Mouse (Mus musculus) neural tube, embryonic 13.5 days (tissue): ENCODE measurements around the gene Gm45234. TPM values are rescaled to one million over a fixed set of nuclear protein-coding genes. Genes with fewer than 3 reads are reported as not detected.
A peak's percentile ranks its signal among the peaks of the same experiment; 100 is the strongest.

Source experiments
- ATAC-seq: fragments of 200-750 bp; cut with Nextera tagmentation; 2 replicates; pipeline ENCODE4 v1.8.0; 2017; ENCODE audit warnings: low read depth, mild to moderate bottlenecking, moderate TSS enrichment, moderate library complexity
- H3K27ac ChIP-seq: fragments of 300-500 bp; sonication (generic); replicated peaks from 2 replicates; pipeline ENCODE4 v1.5.1; 2015; ENCODE audit warnings: moderate library complexity, mild to moderate bottlenecking, inconsistent platforms
- H3K27me3 ChIP-seq: fragments of 300-500 bp; sonication (generic); 2 replicates; pipeline ENCODE4 v1.6.1; 2015; ENCODE audit warnings: mild to moderate bottlenecking, inconsistent platforms
- H3K36me3 ChIP-seq: fragments of 300-500 bp; sonication (generic); 2 replicates; pipeline ENCODE4 v1.6.1; 2015; ENCODE audit warnings: mild to moderate bottlenecking, inconsistent platforms
- H3K4me1 ChIP-seq: fragments of 300-500 bp; sonication (generic); replicated peaks from 2 replicates; pipeline ENCODE4 v1.6.1; 2015; ENCODE audit warnings: inconsistent platforms
- H3K4me2 ChIP-seq: fragments of 300-500 bp; sonication (generic); 2 replicates; pipeline ENCODE4 v1.6.1; 2015; ENCODE audit warnings: inconsistent platforms, mild to moderate bottlenecking, moderate library complexity
- H3K4me3 ChIP-seq: fragments of 300-500 bp; sonication (generic); 2 replicates; pipeline ENCODE4 v1.5.1; 2015; ENCODE audit warnings: mild to moderate bottlenecking, inconsistent platforms
- H3K9ac ChIP-seq: fragments of 300-500 bp; sonication (generic); 2 replicates; pipeline ENCODE4 v1.6.1; 2015; ENCODE audit warnings: moderate library complexity, mild to moderate bottlenecking, inconsistent platforms
- H3K9me3 ChIP-seq: fragments of 300-500 bp; sonication (generic); 2 replicates; pipeline ENCODE4 v1.6.1; 2016; ENCODE audit warnings: inconsistent platforms
- WGBS: fragments of 180-500 bp; shearing (Covaris S2); methylation state at CpG from one replicate; pipeline ENCODE4 v1.1.7; 2015; 5-methylcytosine and 5-hydroxymethylcytosine counted together
- polyA plus RNA-seq: library from polyadenylated mRNA; unstranded; fragments of >200 nt; fragmentation: Nextera tagmentation; extraction: Ambion mirVana; gene quantifications from 2 replicates; pipeline ENCODE4 v1.2.1, GENCODE M21; 2015

Gm45234 gene
- polyA plus RNA-seq, 1 experiment from 2014 or later, result not detected

DNA sequence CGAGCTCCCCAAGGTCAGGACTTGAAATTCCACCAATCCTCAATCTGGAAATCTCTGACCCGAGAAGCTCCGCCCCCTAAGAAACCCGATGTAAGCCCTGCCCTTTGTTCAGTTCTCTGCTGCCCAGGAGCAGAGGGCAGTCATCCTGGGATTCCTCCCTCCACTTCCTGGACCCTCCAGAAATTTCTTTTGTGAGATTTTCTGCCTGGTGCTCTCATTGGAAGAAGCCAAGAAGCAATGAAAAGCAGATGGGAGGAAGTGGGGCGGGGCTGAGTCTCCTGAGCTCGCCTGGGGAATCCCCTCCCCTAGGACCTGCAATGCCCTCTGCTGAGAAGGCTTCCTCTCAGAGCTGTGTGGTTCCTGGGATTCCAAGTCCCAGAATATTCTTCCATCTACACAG lies 26.6 kb upstream of the Gm45234 start:
- no peaks in the 10 kb centered on the region for H3K9me3 ChIP-seq
- H3K36me3 ChIP-seq, result no peaks in the 10 kb centered on the region
- WGBS, result 24% methylated on average over 6 of the region's 6 CpGs
- peaks cover 17% of the 10 kb centered on the region for H3K4me1 ChIP-seq
- H3K4me3 ChIP-seq, result no peak overlapping the region; the same call in 1 of the 2 replicates
- H3K9ac ChIP-seq, result no peak overlapping the region
- ATAC-seq, result no peak
- 0 out of 2 replicates have a peak overlapping the region, but pooled peaks have one; percentile 13 for H3K4me2 ChIP-seq
- no peak overlapping the region for H3K27ac ChIP-seq
- H3K27me3 ChIP-seq, result peaks cover 11% of the 10 kb centered on the region; the same call in 1 of the 2 replicates

- Histone ChIP-seq H3K4me3 (no peak overlapping the region), H3K9ac (no peak overlapping the region), H3K36me3 (no peaks in the 10 kb centered on the region), H3K27ac (no peak overlapping the region), H3K4me2 (no peak overlapping the region), H3K27me3 (peaks cover 11% of the 10 kb centered on the region; the same call in 1 of the 2 replicates), H3K4me1 (peaks cover 17% of the 10 kb centered on the region), H3K9me3 (no peaks in the 10 kb centered on the region)
- WGBS, result 88% methylated on average over 7 of the region's 7 CpGs
- no peak for ATAC-seq
These were observed 25.1 kb upstream of the Gm45234 start for GRCm38 (mm10) chr6:124780917-124781316.

- H3K9ac ChIP-seq, result peak overlapping the region; percentile 51
- H3K36me3 ChIP-seq, result no peaks in the 10 kb centered on the region
- peaks cover 17% of the 10 kb centered on the region for H3K4me1 ChIP-seq
- ATAC-seq, result peak; percentile 36; the same call in 1 of the 2 replicates
- 3% methylated on average over 10 of the region's 10 CpGs for WGBS
- H3K27ac ChIP-seq, result no peak overlapping the region
- no peaks in the 10 kb centered on the region for H3K9me3 ChIP-seq
- peaks cover 11% of the 10 kb centered on the region; the same call in 1 of the 2 replicates for H3K27me3 ChIP-seq
- H3K4me3 ChIP-seq, result peak overlapping the region; percentile 35
- peak overlapping the region; percentile 60 for H3K4me2 ChIP-seq
These were observed 24.2 kb upstream of the Gm45234 start for GRCm38 (mm10) chr6:124779984-124780416.

DNA sequence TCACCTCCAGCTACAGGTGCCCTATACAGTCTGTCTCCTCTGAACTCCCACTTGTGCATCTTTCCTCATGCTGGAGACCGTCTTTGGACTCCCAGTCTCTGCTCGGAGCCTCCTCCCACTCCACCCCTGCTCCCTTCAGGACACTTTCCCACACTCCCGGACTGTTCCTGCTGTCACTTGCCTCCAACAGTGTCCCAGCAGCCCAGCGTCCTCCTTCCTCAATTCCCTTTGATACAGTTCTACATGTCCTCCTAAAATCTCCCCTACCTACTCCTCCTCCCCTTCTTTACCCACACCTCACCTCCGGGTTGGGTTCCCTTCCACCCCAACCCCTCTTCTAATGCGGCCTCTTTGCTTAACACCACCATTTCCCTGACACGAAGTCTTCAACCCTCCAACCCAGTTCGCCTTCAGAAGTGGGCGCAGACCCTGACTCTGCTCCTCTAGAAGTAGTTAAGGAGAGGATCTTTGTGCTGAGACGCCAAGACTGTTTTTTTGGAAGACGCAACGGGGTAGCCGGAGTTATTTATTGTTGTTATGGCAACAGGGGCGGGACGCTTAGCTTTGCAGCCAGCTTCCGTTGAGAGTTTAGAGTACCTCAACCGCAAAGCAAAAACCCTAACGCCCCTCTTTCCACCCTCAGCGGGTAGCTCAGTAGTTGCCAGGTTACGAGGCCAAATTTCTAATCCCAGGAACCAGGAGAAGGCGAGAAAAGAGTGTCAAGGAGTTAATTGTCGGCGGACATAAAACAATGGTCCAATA lies 23.6 kb upstream of the Gm45234 start, which contains the start of gene Lrrc23:
TSS of gene Lrrc23 (minus strand) at position 506 of the 762 bp plus-strand sequence.
- Histone ChIP-seq H3K27me3 (peaks cover 11% of the 10 kb centered on the region; the same call in 1 of the 2 replicates), H3K4me2 (peak within 1 kb of the TSS; percentile 60), H3K36me3 (no peaks in the 10 kb centered on the region), H3K4me3 (peak within 1 kb of the TSS; percentile 35), H3K4me1 (peaks cover 17% of the 10 kb centered on the region), H3K9ac (peak within 1 kb of the TSS; percentile 51), H3K9me3 (no peaks in the 10 kb centered on the region), H3K27ac (no peak within 1 kb of the TSS)
- WGBS, result 2% methylated on average over 23 of the region's 23 CpGs
- ATAC-seq, result peak; percentile 47; the same call in 1 of the 2 replicates

DNA sequence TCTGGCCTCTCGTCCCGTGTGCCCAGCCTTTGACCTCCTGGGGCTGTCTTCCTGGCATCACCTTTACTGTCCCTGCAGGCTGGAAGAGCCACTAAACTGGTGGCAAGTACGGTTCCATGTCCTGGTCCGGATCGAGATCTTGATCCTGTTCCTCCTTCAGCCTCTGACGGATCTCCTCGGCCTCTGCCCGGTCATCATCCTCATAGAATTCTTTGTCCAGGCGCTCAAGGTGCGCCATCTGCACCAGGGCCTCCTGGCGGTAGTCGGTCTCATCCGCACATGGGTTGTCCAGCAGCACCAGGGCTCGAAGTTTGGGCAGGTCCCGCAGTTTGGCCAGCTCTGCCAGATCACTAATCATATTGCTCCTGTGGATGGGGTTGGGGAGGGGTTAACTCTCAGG lies 14.7 kb upstream of the Gm45234 start:
- Histone ChIP-seq H3K27ac (no peak overlapping the region), H3K4me1 (peaks cover 28% of the 10 kb centered on the region), H3K36me3 (no peaks in the 10 kb centered on the region), H3K27me3 (peaks cover 11% of the 10 kb centered on the region; the same call in 1 of the 2 replicates), H3K9me3 (no peaks in the 10 kb centered on the region), H3K9ac (no peak overlapping the region), H3K4me2 (no peak overlapping the region), H3K4me3 (no peak overlapping the region)
- ATAC-seq, result no peak
- WGBS, result 88% methylated on average over 15 of the region's 15 CpGs

- ATAC-seq, result peak; percentile 16; the same call in 1 of the 2 replicates
- 62% methylated on average over 7 of the region's 7 CpGs for WGBS
These were observed 14.2 kb upstream of the Gm45234 start for GRCm38 (mm10) chr6:124770013-124770412.

GRCm38 (mm10) chr6:124769101-124769765 lies 13.4 kb upstream of the Gm45234 start, which contains the start of gene Eno2:
Gene Eno2 (minus strand): TSS chr6:124769673.
- Histone ChIP-seq H3K4me3 (peak within 1 kb of the TSS; percentile 53), H3K27ac (peak within 1 kb of the TSS; percentile 70), H3K36me3 (no peaks in the 10 kb centered on the region), H3K4me2 (peak within 1 kb of the TSS; percentile 81), H3K9ac (peak within 1 kb of the TSS; percentile 82), H3K9me3 (no peaks in the 10 kb centered on the region), H3K4me1 (peaks cover 28% of the 10 kb centered on the region), H3K27me3 (peaks cover 11% of the 10 kb centered on the region; the same call in 1 of the 2 replicates)
- under 1% methylated on average over 54 of the region's 54 CpGs for WGBS
- peak; percentile 85 for ATAC-seq

More at GRCm38 (mm10) chr6:124770013-124770412, 14.2 kb upstream of the Gm45234 start:
- H3K27ac ChIP-seq, result peak overlapping the region; percentile 70
- H3K4me3 ChIP-seq, result peak overlapping the region; percentile 53
- no peaks in the 10 kb centered on the region for H3K36me3 ChIP-seq
- H3K4me2 ChIP-seq, result peak overlapping the region; percentile 81
- no peaks in the 10 kb centered on the region for H3K9me3 ChIP-seq
- H3K9ac ChIP-seq, result peak overlapping the region; percentile 82
- H3K27me3 ChIP-seq, result peaks cover 11% of the 10 kb centered on the region; the same call in 1 of the 2 replicates
- peaks cover 28% of the 10 kb centered on the region for H3K4me1 ChIP-seq

DNA sequence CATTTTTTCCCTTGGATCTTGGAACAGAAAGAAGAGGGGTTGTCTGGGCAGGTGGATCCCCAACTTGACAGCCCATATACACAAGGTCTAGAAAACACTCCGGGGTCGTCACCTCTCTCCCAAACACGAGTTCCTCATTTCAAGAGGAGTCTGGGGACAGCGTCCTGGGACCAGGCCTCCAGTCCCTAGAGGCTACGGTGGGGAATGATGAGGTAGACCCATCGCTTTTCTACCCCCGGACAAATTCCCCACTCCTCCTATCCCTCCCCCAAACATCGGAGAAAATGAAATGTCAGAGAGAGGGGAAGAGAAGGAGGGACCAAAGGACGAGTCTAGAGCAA lies 12.9 kb upstream of the Gm45234 start:
- Histone ChIP-seq H3K27ac (peak overlapping the region; percentile 70), H3K9ac (peak overlapping the region; percentile 82), H3K27me3 (peaks cover 11% of the 10 kb centered on the region; the same call in 1 of the 2 replicates), H3K9me3 (no peaks in the 10 kb centered on the region), H3K36me3 (no peaks in the 10 kb centered on the region), H3K4me2 (peak overlapping the region; percentile 81), H3K4me3 (peak overlapping the region; percentile 53), H3K4me1 (peaks cover 28% of the 10 kb centered on the region)
- WGBS, result 3% methylated on average over 9 of the region's 9 CpGs
- ATAC-seq, result no peak

GRCm38 (mm10) chr6:124767920-124768703 lies 12.3 kb upstream of the Gm45234 start:
- no peak; the same call in 1 of the 2 replicates for ATAC-seq

DNA sequence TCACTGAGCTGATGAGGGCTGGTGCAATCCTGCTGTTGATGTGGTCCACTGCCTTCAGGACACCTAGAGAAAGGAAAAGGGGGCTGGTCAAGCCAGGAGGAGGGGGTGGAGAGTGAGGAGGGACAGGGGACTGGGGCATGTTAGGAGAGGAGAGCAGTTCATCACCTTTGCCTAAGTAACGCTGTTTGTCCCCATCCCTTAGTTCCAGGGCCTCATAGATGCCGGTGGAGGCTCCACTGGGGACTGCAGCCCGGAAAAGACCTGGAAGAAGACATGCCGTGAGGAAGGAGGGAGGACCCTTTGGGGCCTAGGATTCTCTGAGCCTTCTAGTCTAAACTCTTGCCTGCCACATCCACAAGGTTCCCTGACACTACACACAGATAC lies 11.7 kb upstream of the Gm45234 start:
- peak overlapping the region; percentile 81 for H3K4me2 ChIP-seq
- 40% methylated on average over 4 of the region's 4 CpGs for WGBS
- ATAC-seq, result no peak
- H3K9ac ChIP-seq, result peak overlapping the region; percentile 82; the same call in 1 of the 2 replicates
- peak overlapping the region; percentile 53; the same call in 1 of the 2 replicates for H3K4me3 ChIP-seq
- H3K27ac ChIP-seq, result 0 out of 2 replicates have a peak overlapping the region, but pooled peaks have one; percentile 28
- H3K4me1 ChIP-seq, result peaks cover 28% of the 10 kb centered on the region
- no peaks in the 10 kb centered on the region for H3K9me3 ChIP-seq
- peaks cover 17% of the 10 kb centered on the region; the same call in 1 of the 2 replicates for H3K27me3 ChIP-seq
- 0 out of 2 replicates have a peak, but pooled peaks cover 3% of the 10 kb centered on the region for H3K36me3 ChIP-seq

More at GRCm38 (mm10) chr6:124767920-124768703, 12.3 kb upstream of the Gm45234 start:
- WGBS, result 27% methylated on average over 19 of the region's 19 CpGs
- H3K9me3 ChIP-seq, result no peaks in the 10 kb centered on the region
- H3K4me1 ChIP-seq, result peaks cover 28% of the 10 kb centered on the region
- H3K4me2 ChIP-seq, result peak overlapping the region; percentile 81
- peak overlapping the region; percentile 82 for H3K9ac ChIP-seq
- peak overlapping the region; percentile 53 for H3K4me3 ChIP-seq
- H3K27ac ChIP-seq, result 0 out of 2 replicates have a peak overlapping the region, but pooled peaks have one; percentile 28
- no peaks in the 10 kb centered on the region for H3K36me3 ChIP-seq
- peaks cover 11% of the 10 kb centered on the region; the same call in 1 of the 2 replicates for H3K27me3 ChIP-seq

- no peak overlapping the region for H3K9ac ChIP-seq
- H3K4me1 ChIP-seq, result peaks cover 28% of the 10 kb centered on the region
- H3K4me3 ChIP-seq, result no peak overlapping the region
- WGBS, result 88% methylated on average over 7 of the region's 7 CpGs
- H3K4me2 ChIP-seq, result no peak overlapping the region
- H3K36me3 ChIP-seq, result 0 out of 2 replicates have a peak, but pooled peaks cover 4% of the 10 kb centered on the region
- ATAC-seq, result no peak
- H3K27me3 ChIP-seq, result peaks cover 21% of the 10 kb centered on the region
- no peak overlapping the region for H3K27ac ChIP-seq
- no peaks in the 10 kb centered on the region for H3K9me3 ChIP-seq
These were observed 10.1 kb upstream of the Gm45234 start for GRCm38 (mm10) chr6:124765951-124766350.
